Mouse (Mus musculus) T-helper 1 cell (primary cell): Measurements from ENCODE around the gene Ncbp3.

Source experiments
- in situ Hi-C: fragments of 300-600 bp; cut with MboI, MseI; formaldehyde crosslinking; loops from one replicate; pipeline ENCODE4 v1.15.1; 2025; ENCODE audit warnings: high pct_unique_total_duplicates

Ncbp3 gene

DNA sequence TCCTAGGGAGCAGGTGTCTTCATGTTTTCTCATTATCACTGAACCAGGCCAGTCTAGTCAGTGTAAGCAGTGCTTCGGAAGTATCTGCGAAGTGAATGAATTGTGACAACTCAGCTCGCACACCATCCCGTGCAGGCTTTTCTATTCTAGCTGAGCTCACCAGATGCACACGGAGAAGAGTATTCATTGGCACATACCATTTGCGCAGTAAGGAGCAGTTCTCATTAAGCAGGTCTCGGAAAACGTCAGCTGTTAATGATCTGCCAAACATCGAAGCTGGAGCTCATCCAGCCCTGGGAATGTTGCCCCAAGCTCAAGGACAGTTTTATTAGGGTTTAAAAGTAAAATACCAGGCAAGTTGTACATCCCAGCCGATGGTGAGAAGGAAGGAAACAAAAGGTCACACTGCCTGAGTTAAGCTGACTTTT lies 37.2 kb downstream of the Ncbp3 start:
- in situ Hi-C loops, result no loop called here

DNA sequence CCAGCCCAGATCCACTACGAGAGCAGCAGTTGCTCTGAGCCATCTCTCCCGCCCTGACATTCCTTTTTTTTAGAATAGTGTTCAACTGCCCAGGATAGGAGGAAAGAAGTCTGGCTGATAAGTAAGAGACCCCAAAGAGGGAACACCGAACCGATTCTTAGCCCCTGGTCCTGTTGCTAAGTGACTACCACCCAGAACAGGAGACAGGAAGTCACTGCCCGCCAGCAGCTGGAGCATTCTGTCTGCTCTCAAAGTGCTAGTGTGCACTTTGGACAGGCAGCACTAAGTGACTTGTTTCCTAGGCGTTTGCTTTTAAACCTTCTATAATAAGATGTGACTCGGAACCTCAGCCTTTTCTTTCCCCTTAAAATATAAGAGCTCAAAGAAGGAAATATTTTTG lies 37.8 kb downstream of the Ncbp3 start:
- in situ Hi-C loops, result no loop called here

DNA sequence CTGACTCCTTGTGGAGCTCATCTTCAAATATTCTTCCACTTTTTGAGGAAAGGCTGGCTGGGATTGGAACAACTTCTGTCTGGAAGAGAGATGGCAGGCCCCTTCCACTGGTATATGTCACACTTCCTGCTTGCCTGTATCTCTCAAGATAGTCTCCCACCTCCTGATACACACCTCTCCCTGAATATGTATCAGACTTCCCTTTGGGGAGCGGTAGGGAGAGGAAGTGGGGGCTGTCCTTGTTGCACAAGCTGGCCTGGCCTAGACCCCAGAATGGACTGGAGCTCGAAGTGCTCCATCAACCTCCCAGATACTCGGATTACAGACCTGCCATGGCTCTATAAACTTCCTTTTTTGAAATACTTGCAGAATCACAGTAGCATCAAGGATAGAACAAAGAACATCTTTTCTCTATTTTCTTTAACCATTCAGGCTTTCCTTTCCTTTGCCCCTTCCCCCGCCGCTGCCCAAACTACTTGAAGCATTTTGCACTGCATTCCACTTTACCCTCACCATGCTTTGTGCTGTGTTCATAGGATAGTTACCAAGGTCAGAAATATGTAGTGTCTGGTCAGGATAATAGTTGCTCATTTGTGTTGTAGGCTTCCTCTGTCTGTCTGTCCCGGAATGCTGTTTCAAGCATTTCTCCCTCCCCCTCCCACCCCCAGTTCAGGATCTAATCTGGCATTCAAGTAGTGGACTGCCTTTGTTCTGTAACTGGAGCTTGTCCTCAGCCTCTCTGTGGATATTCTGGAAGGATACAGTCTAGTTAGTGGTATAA lies 40.3 kb downstream of the Ncbp3 start:
- in situ Hi-C loops, result no loop called here

DNA sequence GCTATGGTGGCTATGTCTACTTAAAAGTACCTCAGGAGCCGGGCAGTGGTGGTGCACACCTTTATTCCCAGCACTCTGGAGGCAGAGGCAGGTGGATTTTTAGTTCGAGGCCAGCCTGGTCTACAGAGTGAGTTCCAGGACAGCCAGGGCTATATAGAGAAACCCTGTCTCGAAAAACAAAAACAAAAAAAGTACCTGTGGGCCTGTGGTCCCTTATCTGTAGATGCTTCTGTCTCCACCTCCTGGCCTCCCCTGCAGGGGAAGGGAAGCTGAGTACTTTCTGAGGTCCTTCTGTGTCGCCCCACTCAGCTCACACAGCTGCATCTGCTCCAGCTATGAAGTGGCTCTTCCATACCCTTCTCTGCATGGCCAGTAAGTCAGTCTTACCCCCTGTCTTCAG lies 42.7 kb downstream of the Ncbp3 start, which contains the start of gene Itgae:
Gene Itgae, plus strand, starts transcription at position 301 of the 400 bp plus-strand sequence.
- in situ Hi-C loops, result no loop called here

DNA sequence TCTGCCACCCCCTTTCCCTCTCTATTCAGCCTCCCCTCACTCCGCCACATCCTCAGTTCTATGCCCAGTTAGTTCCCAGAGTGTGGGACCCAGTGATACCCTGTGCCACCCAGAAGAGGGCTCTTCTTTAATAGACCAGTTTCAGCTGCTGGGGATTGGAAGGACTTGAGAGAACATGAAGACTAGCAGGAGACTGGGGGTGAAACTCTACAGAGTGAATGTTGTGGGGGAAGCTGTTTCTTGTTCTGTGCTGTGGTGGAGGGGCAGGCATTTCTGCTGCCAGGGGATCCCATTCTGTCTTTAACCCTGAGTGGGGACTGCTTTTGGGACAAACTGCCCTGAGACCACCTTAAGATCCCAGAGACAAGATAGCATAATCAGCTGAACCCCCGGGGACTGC lies 43.2 kb downstream of the Ncbp3 start:
- in situ Hi-C loops, result no loop called here

DNA sequence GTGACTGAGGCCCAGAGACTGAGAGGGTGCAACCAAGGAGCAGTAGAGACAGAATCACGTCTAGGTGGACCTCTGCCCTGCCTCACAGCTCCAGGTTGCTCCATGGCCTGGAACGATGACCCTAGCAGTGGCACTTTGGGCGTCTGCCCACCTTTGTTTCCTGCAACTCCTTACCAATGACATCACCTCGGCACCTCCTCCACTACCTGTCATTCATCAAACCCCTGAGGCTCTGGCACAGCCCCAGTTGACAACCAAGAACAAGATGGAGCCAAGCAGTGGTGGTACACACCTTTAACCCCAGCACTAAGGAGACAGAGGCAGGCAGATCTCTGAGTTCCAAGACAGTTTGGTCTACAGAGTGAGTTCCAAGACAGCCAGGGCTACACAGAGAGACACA lies 44.5 kb downstream of the Ncbp3 start:
- in situ Hi-C loops, result no loop called here

DNA sequence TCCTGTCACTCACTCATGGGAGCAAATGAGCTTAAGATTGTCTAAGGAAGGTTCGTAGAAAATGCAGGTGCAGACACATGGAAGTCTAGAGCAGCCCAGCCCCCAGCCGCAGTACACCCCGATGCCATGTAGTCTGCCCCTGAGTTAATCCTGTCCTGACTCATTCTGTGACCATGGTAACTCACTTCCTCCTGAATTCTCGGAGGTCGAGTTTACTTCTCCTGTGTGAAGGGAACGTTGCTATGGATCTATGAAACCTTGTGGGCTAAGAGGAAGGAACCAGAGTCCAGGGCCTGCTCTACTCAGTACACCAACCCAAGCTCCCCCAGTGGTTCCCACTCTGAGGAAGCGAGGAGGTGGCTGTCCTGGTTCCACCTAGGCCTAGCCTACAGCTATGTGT lies 45.3 kb downstream of the Ncbp3 start:
- in situ Hi-C loops, result no loop called here

DNA sequence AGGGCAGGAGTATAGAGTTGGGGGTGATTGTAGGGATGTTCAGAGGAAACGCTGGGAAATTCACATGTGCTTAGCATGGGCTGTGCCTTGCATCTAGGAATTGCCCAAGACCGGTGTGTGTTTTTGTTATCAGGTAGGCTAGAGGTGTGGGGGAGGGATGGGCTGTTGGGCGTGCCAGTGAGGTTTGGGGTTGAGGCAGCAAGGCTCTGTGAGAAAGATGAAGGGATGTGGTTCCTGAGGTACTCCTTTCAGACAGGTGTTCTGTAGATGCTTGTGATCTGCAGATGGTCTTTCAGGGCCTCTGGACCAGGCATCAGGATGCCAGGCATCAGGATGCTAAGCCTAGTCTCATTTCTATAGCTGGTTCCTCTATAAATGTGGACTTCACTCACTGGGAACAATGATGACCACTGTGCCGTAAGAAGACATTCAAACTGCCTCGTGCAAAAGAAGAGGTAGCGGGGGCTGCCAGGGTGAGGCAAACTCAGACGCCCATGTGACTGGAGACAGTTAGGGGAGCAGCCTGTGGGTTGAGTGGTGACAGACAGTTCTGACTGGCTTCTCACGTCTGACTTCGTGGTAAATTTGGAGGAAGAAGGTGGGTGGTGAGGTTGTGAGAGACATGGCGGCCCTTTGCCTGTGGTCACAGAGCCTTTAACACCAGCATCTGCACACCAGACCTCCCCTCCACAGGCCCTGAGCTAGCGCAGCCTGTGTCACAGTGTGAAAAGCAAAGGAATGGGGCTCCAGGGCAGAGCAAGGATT lies 46.8 kb downstream of the Ncbp3 start:
- in situ Hi-C loops, result no loop called here

DNA sequence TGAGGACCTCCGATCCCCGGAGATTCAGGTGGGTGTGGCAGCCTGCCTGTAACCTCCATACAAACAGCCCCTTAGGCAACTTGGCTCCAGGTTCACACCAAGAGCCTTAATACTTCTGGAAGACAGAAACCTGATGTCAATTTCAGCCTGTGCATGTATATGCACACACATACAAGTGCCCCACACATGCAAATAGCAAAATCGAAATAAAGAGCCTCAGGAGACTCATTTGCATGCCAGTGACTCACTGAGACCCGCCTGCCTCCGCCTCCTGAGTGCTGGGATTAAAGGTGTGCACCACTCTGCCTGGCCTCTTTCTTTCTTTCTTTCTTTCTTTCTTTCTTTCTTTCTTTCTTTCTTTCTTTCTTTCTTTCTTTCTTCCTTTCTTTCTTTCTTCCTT lies 51.3 kb downstream of the Ncbp3 start:
- in situ Hi-C loops, result no loop called here

DNA sequence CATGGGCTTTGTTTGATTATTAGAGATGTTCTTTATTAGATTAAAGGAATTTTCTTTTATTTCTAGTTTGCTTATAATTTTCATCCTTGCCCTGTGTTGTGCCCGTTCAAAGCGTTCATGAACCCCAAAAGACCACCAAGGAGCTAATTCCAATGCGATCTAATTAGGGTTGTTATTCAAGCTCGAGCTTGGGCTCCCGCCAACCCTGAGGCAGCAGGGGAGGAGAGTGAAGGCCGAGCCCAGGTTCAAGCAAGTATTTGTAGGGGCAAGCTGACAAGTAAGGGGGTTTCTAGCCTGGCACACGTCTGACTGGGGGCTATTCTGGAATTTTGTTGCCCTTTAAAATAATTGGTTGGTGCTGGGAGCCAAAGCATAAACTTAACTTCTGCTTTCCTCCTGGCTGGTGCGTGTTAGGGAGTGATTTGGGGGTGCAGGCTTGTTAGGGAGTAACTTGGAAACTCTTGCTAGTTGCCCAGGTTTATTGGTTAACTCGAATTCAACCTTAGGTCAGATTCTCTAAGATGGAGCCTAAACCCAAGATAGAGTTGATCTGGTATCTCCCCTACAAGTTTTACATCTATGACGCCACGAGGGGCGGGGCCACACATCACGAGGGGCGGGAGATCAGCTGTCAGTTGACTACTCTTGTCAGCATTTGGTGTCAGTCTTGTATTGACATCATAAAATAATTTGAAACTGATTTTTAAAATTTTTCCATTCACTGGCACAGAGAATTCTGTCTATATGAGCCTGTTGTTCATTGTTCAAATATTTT lies 52.6 kb downstream of the Ncbp3 start:
- in situ Hi-C loops, result no loop called here

DNA sequence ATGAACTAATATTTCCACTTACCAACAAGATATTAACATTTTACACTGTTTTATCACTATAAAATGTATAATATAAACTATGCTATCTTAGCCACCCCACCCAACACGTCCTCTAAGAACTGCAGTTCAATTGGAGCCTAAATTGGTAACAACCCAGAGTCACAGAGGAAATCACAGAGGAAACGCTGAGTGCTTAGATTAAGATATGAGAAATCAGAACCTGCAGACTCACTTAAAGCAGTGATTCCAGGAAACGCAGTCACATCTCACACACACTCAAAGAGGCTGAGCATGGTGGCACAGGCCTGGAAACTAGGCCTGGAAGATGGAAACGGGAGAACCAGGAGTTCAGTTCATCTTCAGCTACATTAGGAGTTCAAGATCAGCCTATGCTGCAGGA lies 53.7 kb downstream of the Ncbp3 start:
- in situ Hi-C loops, result no loop called here

DNA sequence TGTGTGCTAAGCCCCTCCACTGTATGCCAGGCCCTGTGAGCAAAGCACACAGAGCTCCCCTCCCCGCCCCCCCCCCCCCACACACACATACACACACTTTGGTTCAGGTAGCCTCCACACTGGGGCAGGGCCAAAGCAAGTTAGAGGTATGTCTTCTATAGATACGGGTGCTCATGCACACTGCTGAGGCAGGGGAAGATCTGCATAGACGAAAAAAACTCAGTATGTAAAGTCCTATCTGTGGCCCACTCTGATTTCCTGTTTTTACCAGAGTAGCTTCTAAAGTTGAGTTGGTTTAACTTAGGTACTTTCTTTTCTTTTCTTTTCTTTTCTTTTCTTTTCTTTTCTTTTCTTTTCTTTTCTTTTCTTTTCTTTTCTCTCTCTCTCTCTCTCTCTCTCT lies 57.7 kb downstream of the Ncbp3 start:
- in situ Hi-C loops, result loop anchor here (5.0 kb wide), 2 partner anchors 38 to 93 kb away; no protein-coding TSS in a partner anchor

DNA sequence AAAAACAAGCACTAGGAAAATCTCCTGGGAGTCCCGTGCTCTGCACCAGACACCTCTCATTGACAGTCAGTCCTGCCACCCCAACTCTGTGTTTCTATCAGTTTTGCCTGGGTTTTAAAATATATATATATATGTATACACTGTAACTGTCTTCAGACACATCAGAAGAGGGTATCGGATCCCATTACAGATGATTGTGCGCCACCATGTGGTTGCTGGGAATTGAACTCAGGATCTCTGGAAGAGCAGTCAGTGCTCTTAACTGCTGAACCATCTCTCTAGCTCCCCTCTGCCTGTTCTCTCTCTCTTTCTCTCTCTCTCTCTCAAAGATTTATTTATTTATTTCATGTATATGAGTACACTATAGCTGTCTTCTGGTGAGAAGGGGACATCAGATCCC lies 59.8 kb downstream of the Ncbp3 start:
- in situ Hi-C loops, result loop anchor here (5.0 kb wide), 2 partner anchors 40 to 95 kb away; no protein-coding TSS in a partner anchor

DNA sequence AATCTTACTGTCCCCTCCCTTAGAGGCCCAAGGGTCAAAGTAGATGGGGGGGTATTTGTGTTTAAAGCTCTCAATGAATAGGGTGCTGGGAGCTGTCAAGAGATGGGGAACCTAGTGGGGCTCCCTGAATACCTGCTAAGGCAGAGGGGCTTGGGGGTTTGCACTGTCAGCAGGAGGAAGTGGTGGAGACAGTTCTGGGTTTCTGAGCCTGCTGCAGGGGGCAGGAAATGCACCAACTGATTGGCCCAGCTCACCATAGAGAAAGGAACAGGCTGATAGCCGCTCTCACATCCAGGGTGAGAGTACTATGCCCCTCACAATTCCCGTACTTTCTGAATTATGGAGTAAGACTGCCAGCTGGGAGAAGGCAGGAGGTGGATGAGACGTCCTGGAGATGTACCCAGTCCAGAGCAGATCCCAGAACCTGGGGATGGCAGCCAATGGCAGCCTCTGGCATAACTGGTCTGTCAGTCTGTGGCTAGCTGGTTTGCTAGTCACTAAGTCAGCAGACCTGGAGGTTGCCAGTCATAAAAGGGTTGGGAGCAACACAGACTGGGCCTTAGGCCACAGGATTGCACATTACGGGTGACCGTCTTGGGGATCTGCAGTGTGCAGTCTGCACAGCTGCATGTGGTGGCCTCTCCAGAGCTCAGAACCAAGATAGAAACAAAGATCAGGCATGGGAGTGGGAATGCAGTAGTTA lies 60.8 kb downstream of the Ncbp3 start:
- in situ Hi-C loops, result loop anchor here (5.0 kb wide), 2 partner anchors 41 to 96 kb away; no protein-coding TSS in a partner anchor

DNA sequence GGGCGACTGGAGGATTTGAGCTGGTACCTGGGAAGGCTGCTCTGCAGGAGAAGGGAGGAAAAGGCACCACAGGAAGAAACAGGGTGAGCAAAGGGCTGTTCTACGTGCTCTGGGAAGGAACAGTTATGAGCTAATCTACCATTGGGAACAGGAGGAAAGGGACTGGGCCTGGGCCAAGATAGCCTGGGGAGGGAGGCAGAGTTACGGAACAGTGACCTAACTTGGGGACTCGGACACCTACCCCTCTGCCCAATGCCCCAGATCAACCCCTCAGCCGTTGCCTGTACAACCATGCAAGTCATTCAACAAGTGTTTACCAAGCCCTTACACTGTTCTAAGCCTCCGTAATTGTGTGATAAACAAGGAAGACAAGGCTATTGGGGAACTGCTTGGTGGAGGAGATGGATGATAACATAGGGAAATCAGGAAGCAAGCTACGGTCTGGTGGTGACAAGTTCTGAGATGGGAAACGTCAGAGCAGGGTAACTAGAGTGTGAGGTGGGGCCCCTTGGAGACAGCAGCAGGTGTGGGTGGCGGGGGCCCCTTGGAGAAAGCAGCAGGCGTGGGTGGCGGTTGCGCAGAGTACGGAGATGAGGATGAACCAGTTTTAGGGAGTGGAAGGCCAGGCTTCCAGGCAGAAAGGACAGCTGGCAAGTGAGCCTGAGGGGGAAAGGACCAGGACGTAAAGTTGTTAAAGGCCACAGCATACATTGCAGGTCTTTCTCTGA lies 61.5 kb downstream of the Ncbp3 start:
- in situ Hi-C loops, result loop anchor here (5.0 kb wide), 2 partner anchors 42 to 97 kb away; no protein-coding TSS in a partner anchor

DNA sequence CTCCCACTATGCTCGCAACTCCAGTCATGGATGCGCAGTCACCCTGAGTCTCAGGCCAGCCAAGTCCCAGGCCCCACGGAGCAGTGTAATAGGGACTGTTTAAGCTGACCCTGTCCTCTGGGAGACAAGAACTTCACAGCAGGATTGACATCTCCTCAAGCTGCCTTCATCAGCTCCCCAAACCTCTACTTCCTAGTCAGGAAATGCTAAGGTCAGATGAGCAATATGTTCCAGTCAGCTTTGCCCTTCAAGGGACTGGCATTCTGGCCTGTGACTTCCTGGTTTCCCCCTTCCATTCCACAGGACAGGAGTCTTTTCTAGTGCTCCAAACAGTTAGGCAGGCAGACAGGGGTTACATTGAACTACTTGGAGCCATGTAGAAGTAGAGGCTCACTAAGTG lies 62.4 kb downstream of the Ncbp3 start:
- in situ Hi-C loops, result loop anchor here (5.0 kb wide), 2 partner anchors 43 to 98 kb away; no protein-coding TSS in a partner anchor

DNA sequence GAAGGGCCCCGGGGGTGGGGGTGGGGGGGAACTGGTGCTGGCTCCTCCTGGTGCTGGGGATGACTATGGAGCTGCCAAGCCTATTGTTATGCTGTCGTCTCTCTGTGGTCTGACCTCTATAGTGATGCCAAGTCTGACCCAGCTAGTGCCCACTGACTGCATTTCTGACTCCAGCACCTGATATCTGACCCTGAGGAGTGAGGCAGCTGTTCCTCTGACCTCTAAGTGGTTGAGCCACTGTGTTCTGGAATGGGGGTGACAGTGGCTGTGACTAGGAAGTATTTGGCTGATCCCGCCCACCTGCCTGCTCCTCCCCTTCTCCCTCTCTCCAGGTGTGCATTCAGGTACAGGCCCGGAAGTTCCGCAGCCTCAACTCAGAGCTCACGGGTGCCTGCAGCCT lies 63.8 kb downstream of the Ncbp3 start:
- in situ Hi-C loops, result no loop called here

DNA sequence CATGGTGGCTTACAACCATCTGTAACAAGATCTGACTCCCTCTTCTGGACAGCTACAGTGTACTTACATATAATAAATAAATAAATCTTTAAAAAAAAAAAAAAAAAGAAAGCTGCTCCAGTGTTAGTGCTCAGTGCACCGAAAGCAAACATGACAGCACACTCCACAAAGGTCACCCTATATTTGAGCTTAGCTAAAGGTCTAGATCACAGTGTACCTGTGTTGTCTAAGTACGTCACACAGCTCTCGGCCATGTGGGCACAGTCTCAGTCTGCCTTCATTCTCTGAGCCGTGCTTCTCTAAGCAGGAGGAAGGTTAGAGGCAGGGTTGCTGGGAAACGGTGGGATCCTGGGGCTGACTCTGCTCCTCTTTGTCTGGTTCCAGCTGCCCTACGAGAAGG lies 78.9 kb downstream of the Ncbp3 start:
- in situ Hi-C loops, result loop anchor here (5.0 kb wide), 1 partner anchor 54 kb away; no protein-coding TSS in a partner anchor

DNA sequence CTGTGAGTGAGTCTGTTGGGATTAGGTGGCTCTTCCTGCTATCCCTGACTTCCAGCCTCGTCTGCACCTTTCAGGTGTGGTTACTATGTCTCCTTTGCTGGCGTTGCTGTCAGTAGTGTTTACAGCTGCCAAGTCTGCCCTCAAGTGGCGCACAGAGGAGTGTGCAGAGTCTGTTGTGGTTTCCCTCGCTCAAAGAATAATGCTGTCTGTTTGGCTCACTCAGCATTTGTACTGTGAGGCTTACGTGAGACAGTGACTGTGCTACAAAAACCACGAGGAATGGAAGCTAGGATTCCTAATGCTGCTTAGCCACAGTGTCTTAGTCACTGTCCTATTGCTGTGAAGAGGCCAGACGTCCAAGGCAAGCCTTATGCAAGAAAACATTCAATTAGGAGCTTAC lies 83.4 kb downstream of the Ncbp3 start:
- in situ Hi-C loops, result no loop called here

DNA sequence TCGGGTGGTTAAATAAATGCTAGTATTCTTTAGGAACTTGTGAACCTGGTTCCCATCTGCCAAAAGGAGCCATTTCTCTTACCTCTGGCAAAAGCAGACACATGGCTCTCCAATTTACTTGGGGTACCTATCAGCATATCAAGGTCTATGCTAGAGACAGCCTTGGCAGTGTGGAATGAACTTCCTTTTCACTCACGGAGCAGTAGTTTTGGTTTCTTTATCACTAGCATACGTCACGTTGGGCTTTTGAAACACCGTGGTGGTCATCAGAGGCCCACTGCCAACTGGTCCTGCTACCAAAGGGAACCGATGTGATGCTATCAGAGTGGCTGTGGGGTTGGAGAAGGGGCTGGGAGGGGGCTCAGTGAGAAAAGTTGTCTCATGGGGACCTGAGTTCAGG lies 85.4 kb downstream of the Ncbp3 start:
- in situ Hi-C loops, result no loop called here

DNA sequence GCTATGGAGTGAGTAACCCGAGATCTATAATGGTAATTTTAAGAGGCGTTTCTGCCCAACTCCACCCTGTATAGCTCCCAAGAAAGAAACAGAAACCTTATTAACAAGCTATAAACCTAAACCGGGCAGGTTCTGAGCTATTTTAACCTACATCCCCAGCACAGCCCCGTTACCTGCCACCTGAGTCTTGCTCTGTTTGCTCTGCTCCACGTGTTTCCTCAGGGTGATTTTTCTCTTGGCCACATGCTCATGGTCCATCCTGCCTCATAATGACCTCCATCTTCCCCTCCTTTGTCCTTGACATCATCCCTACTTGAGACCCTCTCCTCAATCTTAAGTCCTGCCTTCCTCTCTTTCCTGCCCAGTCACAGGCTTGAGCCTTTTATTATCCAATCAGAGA lies 86.6 kb downstream of the Ncbp3 start:
- in situ Hi-C loops, result no loop called here
